Mouse (Mus musculus) forebrain, embryonic 12.5 days (tissue): ENCODE measurements at regions not wholly inside any gene's neighbourhood (a gene's known extent, or its start where the extent isn't known, plus 50 kb on each side); places are given as distances from the start of the nearest gene placed in this dataset.

Source experiments
- ATAC-seq: fragments of 200-750 bp; cut with Nextera tagmentation; 2 replicates; pipeline ENCODE4 v1.8.0; 2017; ENCODE audit warnings: moderate TSS enrichment; ENCODE audit not compliant: low FRiP score
- H3K27ac ChIP-seq: fragments of 300-500 bp; sonication (generic); 2 replicates; pipeline ENCODE4 v1.5.1; 2016; ENCODE audit warnings: mild to moderate bottlenecking
- H3K27me3 ChIP-seq: fragments of 300-500 bp; sonication (generic); 2 replicates; pipeline ENCODE4 v1.6.1; 2016; ENCODE audit warnings: mild to moderate bottlenecking
- H3K36me3 ChIP-seq: fragments of 300-500 bp; sonication (generic); replicated peaks from 2 replicates; pipeline ENCODE4 v1.6.1; 2016; ENCODE audit warnings: mild to moderate bottlenecking
- H3K4me1 ChIP-seq: fragments of 300-500 bp; sonication (generic); 2 replicates; pipeline ENCODE4 v1.6.1; 2016
- H3K4me2 ChIP-seq: fragments of 300-500 bp; sonication (generic); 2 replicates; pipeline ENCODE4 v1.6.1; 2016; ENCODE audit warnings: mild to moderate bottlenecking, moderate library complexity
- H3K4me3 ChIP-seq: fragments of 300-500 bp; sonication (generic); replicated peaks from 2 replicates; pipeline ENCODE4 v1.5.1; 2016; ENCODE audit warnings: mild to moderate bottlenecking
- H3K9ac ChIP-seq: fragments of 300-500 bp; sonication (generic); 2 replicates; pipeline ENCODE4 v1.6.1; 2016; ENCODE audit warnings: mild to moderate bottlenecking
- H3K9me3 ChIP-seq: fragments of 300-500 bp; sonication (generic); 2 replicates; pipeline ENCODE4 v1.6.1; 2016
- WGBS: fragments of 180-500 bp; shearing (Covaris S2); methylation state at CpG from one replicate; pipeline ENCODE4 v1.1.7; 2016; 5-methylcytosine and 5-hydroxymethylcytosine counted together

DNA sequence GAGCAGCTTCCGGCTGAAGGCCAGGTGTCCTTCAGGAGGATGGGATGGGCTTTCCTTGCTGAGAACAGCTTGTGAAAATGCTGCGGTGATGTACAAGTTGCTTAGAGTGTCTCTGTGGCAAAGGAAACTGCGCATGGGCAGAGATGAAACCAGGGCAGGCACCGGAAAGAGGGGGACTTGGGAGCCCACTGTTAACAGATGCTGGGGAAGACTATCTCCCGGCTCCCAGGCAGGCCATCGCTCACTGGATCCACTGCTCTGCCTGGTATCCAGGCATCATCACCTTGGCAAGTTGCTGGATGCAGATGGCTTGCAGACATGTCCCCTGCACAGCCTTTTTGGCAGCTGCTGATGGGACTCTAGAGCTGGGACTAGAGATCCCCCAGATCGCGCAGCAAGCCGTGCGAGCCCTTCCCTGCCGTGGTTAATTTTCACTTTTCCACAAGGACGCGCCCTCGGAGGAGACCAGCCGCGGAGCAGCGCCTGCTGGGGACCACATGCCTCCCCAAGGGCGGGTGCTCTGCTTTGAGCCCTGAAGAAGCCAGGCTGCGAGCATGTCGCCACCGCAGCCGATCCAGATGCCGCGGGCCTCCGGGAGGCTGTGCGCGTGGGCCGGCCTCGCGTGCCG, 234.4 kb downstream of the Opa1 start:
- 3% methylated on average over 31 of the region's 31 CpGs for WGBS
- peaks cover 39% of the 10 kb centered on the region for H3K27me3 ChIP-seq
- peak; percentile 66 for ATAC-seq
- H3K9me3 ChIP-seq, result no peaks in the 10 kb centered on the region
- peak overlapping the region; percentile 86 for H3K9ac ChIP-seq
- H3K27ac ChIP-seq, result peak overlapping the region; percentile 70
- no peaks in the 10 kb centered on the region for H3K36me3 ChIP-seq
- H3K4me1 ChIP-seq, result peaks cover 32% of the 10 kb centered on the region
- peak overlapping the region; percentile 54 for H3K4me3 ChIP-seq
- H3K4me2 ChIP-seq, result peak overlapping the region; percentile 93

GRCm38 (mm10) chr16:29814039-29814438, 234.9 kb downstream of the Opa1 start:
- peak overlapping the region; percentile 70 for H3K27ac ChIP-seq
- under 1% methylated on average over 31 of the region's 32 CpGs for WGBS
- peak overlapping the region; percentile 93 for H3K4me2 ChIP-seq
- peak; percentile 78 for ATAC-seq
- H3K4me3 ChIP-seq, result peak overlapping the region; percentile 54
- H3K4me1 ChIP-seq, result peaks cover 33% of the 10 kb centered on the region
- peaks cover 39% of the 10 kb centered on the region for H3K27me3 ChIP-seq
- no peaks in the 10 kb centered on the region for H3K9me3 ChIP-seq
- H3K36me3 ChIP-seq, result no peaks in the 10 kb centered on the region
- H3K9ac ChIP-seq, result peak overlapping the region; percentile 86

DNA sequence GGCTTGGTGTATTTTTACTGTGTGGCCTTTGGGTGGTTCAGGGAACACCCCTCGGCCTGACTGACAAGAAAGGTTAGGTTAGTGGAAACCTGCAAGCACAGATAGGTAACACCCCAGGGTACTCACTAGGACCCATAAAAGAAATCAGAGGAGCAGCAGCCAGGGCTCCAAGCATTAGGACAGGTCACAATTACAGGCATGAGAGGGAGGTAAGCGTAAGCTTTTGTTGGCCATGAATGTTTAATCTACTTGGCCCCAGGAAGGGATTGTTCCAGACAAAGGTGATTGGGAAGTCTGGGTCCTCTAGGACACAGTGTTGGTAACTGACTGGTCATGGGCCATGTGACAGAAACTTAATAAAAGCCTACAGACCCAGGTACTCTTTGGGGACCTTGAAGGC, 235.5 kb downstream of the Opa1 start:
- Histone ChIP-seq H3K27me3 (peaks cover 39% of the 10 kb centered on the region), H3K4me3 (no peak overlapping the region), H3K9ac (no peak overlapping the region), H3K4me1 (peaks cover 34% of the 10 kb centered on the region), H3K4me2 (peak overlapping the region; percentile 93; the same call in 1 of the 2 replicates), H3K36me3 (no peaks in the 10 kb centered on the region), H3K27ac (no peak overlapping the region), H3K9me3 (no peaks in the 10 kb centered on the region)
- whole genome bisulfite sequencing, result 63% methylated on average over 2 of the region's 2 CpGs
- no peak for ATAC-seq

- ATAC-seq, result no peak
- 71% methylated on average over 2 of the region's 2 CpGs for WGBS
- peaks cover 34% of the 10 kb centered on the region for H3K4me1 ChIP-seq
Observed at GRCm38 (mm10) chr16:29815200-29815599, 236.1 kb downstream of the Opa1 start.

DNA sequence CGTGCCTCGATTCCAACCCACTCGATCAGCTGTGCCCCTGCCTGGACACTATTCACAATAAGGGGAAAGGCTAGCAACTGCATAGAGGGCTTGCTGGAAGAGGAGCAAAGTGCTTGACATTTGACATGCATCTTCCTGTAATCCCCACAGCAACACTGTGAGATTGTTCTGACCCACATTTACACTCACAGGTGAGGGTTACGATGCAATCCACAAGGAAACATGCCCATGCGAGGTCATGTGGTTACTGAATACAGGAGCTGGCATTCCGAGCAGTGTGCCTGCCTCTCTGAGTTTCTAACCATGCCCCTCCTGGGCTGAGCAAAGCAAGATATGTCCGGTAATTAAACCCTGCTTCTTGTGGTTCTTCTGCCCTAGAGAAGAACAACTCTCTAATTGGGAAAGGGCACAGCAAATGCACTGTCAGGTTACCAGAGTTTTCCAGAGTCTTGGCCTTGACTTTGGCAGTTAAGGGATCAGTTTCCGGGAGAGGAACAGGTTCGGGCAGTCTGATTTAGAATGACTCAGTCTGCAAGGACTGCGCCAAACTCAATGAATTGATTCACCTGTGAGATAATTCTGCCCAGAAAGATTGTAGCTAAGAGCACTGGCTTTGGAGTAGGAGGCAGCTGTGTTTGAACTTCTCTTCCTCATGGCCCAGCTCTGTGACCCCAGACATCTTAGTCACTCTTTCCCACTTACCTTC, 236.7 kb downstream of the Opa1 start:
- Histone ChIP-seq H3K36me3 (no peaks in the 10 kb centered on the region), H3K27me3 (peaks cover 35% of the 10 kb centered on the region), H3K9me3 (no peaks in the 10 kb centered on the region), H3K9ac (no peak overlapping the region), H3K27ac (no peak overlapping the region), H3K4me1 (peaks cover 34% of the 10 kb centered on the region), H3K4me3 (no peak overlapping the region), H3K4me2 (no peak overlapping the region)
- 88% methylated on average over 10 of the region's 10 CpGs for WGBS
- no peak for ATAC-seq

More at GRCm38 (mm10) chr16:29815200-29815599, 236.1 kb downstream of the Opa1 start:
- Histone ChIP-seq H3K4me3 (no peak overlapping the region), H3K36me3 (no peaks in the 10 kb centered on the region), H3K9me3 (no peaks in the 10 kb centered on the region), H3K9ac (no peak overlapping the region), H3K27ac (no peak overlapping the region), H3K4me2 (no peak overlapping the region), H3K27me3 (peaks cover 39% of the 10 kb centered on the region)

DNA sequence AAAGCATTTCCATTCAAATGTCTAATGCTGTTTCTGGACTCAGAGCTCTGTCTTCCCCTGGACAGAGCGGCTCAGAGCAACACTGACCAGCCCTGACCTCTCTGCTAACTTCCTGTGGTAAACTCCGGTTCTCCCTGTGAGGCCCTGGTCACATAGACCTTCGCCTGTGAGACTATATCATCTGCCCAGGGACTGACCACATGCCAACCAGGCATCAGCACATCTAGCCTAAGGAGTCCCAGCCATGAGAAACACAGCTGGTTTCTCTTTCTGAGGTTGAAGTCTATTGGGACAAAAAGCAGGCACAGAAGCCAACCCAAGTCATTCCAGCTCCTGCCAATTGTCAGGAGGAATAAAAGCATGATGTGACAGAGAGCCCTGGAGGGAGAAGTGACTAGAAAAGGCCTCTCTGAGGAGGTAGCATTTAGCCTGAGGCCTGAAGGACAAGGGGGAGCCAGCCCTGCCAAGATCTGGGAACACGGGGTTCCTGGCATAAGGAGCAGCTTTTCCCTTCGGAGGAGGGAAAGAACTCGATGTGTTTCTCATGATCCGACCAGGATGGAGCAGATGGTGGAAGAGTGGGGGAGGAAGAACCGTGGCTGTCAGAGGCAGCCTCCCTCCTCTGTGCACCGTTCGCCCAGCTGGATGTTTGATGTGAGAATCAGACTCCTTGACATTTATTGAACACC, 237.7 kb downstream of the Opa1 start:
- no peak overlapping the region for H3K9ac ChIP-seq
- H3K27ac ChIP-seq, result no peak overlapping the region
- no peak for ATAC-seq
- H3K4me1 ChIP-seq, result peaks cover 34% of the 10 kb centered on the region
- WGBS, result 78% methylated on average over 10 of the region's 10 CpGs
- no peak overlapping the region for H3K4me3 ChIP-seq
- H3K27me3 ChIP-seq, result peaks cover 33% of the 10 kb centered on the region
- no peaks in the 10 kb centered on the region for H3K9me3 ChIP-seq
- H3K4me2 ChIP-seq, result no peak overlapping the region
- no peaks in the 10 kb centered on the region for H3K36me3 ChIP-seq

DNA sequence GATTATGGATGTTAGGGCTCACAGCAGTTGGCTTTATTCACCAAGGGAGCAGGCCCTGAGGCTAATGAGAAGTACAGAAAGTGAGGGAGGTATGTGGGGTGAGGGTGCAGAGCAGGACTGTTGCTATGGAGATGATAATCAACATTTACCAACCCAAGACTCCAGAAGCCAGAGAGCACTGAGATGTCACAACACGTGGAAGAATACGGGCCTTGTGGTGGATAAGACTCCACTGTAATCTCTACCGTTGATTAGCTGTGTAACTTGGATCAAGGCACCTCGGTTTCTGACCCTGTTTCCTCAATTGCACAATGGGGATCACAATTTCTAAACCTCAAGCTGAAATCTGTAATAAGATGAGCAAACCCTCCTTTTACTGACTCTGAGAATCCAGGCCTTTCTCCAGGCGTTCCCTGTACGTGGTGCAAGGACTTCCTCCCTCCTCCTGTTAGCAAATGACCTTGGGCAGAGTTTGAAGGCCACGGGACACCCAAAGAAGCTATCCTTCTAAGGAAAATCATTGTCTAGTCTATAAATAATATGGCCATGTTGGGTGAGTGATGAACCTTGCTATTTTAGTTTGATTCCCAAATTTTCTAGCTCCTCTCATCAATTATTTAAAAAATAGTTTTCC, 239.8 kb downstream of the Opa1 start:
- Histone ChIP-seq H3K27ac (no peak overlapping the region), H3K36me3 (no peaks in the 10 kb centered on the region), H3K9ac (no peak overlapping the region), H3K27me3 (peaks cover 29% of the 10 kb centered on the region), H3K9me3 (no peaks in the 10 kb centered on the region), H3K4me3 (no peak overlapping the region), H3K4me2 (no peak overlapping the region), H3K4me1 (peaks cover 24% of the 10 kb centered on the region)
- 57% methylated on average over 7 of the region's 7 CpGs for whole genome bisulfite sequencing
- no peak for ATAC-seq

- H3K9me3 ChIP-seq, result no peaks in the 10 kb centered on the region
- H3K36me3 ChIP-seq, result no peaks in the 10 kb centered on the region
- H3K27me3 ChIP-seq, result peaks cover 16% of the 10 kb centered on the region
- no peak for ATAC-seq
- no peak overlapping the region for H3K27ac ChIP-seq
- H3K4me3 ChIP-seq, result no peak overlapping the region
- H3K9ac ChIP-seq, result no peak overlapping the region
- 82% methylated on average over 9 of the region's 9 CpGs for WGBS
- H3K4me2 ChIP-seq, result no peak overlapping the region
- peaks cover 14% of the 10 kb centered on the region; the same call in 1 of the 2 replicates for H3K4me1 ChIP-seq
Observed at GRCm38 (mm10) chr16:29820704-29821103, 241.6 kb downstream of the Opa1 start.

- Histone ChIP-seq H3K4me1 (peaks cover 9% of the 10 kb centered on the region; the same call in 1 of the 2 replicates), H3K36me3 (no peaks in the 10 kb centered on the region), H3K4me2 (no peak overlapping the region), H3K9me3 (no peaks in the 10 kb centered on the region), H3K9ac (no peak overlapping the region), H3K27me3 (peaks cover 6% of the 10 kb centered on the region; the same call in 1 of the 2 replicates), H3K27ac (no peak overlapping the region), H3K4me3 (no peak overlapping the region)
- 90% methylated on average over 7 of the region's 7 CpGs for WGBS
- no peak for ATAC-seq
Observed at GRCm38 (mm10) chr16:29822110-29822509, 242.1 kb upstream of the Hes1 start.

- 71% methylated on average over 8 of the region's 8 CpGs for WGBS
- Histone ChIP-seq H3K4me1 (peaks cover 6% of the 10 kb centered on the region; the same call in 1 of the 2 replicates), H3K4me2 (no peak overlapping the region), H3K27me3 (peaks cover 6% of the 10 kb centered on the region; the same call in 1 of the 2 replicates), H3K27ac (no peak overlapping the region), H3K36me3 (no peaks in the 10 kb centered on the region), H3K4me3 (no peak overlapping the region), H3K9me3 (peaks cover 3% of the 10 kb centered on the region), H3K9ac (no peak overlapping the region)
- no peak for ATAC-seq
Observed at GRCm38 (mm10) chr16:29822843-29823401, 241.3 kb upstream of the Hes1 start.

DNA sequence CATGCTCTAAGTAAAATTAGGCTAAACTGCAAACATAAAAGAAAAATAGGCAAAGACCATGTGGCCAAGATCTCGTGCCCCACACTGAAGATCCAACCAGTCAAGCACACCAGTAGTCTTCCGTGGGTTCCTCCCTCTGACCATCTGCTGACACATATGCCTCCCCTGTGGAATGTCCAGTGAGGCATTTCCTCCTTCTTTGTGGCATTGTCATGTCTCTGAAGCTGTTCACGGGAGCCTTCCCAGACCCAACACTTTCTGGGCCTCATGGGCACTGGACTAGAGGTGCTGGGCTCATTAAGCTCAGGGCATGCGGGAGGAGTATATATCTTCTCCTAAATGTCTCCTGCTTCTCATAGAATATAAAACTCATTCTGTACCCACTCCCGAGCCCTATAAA, 237.3 kb upstream of the Hes1 start:
- no peak for ATAC-seq
- 72% methylated on average over 5 of the region's 5 CpGs for WGBS
- Histone ChIP-seq H3K9ac (no peak overlapping the region), H3K36me3 (no peaks in the 10 kb centered on the region), H3K27me3 (no peaks in the 10 kb centered on the region), H3K4me3 (no peak overlapping the region), H3K27ac (no peak overlapping the region), H3K4me2 (no peak overlapping the region), H3K4me1 (0 out of 2 replicates have a peak, but pooled peaks cover 4% of the 10 kb centered on the region), H3K9me3 (peaks cover 6% of the 10 kb centered on the region)

DNA sequence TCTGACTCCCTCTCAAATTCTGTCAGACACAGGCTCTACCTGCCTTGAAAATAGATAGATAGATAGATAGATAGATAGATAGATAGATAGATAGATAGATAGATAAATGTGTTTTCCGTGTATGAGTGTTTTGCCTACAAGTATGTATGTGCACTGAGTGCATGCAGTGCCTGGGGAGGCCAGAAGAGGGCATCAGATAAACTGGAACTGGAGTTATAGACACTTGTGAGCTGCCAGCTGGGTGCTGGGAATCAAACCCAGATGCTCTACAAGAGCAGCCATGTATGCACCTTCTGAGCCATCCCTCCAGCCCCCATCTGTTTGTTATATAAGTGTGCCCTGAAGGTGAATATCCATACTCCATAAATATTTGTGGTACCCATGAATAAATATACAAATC, 236.4 kb upstream of the Hes1 start:
- Histone ChIP-seq H3K9ac (no peak overlapping the region), H3K4me1 (0 out of 2 replicates have a peak, but pooled peaks cover 4% of the 10 kb centered on the region), H3K4me2 (no peak overlapping the region), H3K36me3 (no peaks in the 10 kb centered on the region), H3K4me3 (no peak overlapping the region), H3K9me3 (peaks cover 6% of the 10 kb centered on the region), H3K27me3 (no peaks in the 10 kb centered on the region), H3K27ac (no peak overlapping the region)
- ATAC-seq, result no peak
- WGBS, result 95% methylated on average over 1 of the region's 1 CpGs
